Mouse (Mus musculus) lung, postnatal 25 days (tissue): ENCODE measurements around the gene Fosl1.
"Not testable (repeated sequence)": the region's sequence is repeated elsewhere in the genome, so short reads cannot be mapped to it uniquely, and the experiment has no call there.

ENCODE experiments used
- DNase-seq: peaks from one replicate; pipeline ENCODE4 v3.0.0; 2022; ENCODE audit warnings: low spot score

Fosl1 gene

DNA sequence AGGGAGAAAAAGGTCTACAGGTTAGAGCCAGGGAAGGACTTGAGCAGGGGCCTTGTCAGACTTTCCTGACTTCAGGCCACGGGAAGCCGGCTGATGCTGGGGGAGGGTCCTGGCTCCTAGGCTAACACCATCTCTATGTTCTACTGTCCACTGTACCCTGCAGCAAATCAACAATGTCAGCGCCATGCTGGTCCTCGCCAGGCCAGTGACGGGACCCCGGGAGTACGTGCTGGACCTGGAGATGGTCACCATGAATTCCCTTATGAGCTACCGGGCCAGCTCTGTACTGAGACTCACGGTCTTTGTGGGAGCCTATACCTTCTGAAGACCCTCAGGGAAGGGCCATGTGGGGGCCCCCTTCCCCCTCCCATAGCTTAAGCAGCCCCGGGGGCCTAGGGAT lies 34.1 kb downstream of the Fosl1 start:
- no peak for DNase-seq

DNA sequence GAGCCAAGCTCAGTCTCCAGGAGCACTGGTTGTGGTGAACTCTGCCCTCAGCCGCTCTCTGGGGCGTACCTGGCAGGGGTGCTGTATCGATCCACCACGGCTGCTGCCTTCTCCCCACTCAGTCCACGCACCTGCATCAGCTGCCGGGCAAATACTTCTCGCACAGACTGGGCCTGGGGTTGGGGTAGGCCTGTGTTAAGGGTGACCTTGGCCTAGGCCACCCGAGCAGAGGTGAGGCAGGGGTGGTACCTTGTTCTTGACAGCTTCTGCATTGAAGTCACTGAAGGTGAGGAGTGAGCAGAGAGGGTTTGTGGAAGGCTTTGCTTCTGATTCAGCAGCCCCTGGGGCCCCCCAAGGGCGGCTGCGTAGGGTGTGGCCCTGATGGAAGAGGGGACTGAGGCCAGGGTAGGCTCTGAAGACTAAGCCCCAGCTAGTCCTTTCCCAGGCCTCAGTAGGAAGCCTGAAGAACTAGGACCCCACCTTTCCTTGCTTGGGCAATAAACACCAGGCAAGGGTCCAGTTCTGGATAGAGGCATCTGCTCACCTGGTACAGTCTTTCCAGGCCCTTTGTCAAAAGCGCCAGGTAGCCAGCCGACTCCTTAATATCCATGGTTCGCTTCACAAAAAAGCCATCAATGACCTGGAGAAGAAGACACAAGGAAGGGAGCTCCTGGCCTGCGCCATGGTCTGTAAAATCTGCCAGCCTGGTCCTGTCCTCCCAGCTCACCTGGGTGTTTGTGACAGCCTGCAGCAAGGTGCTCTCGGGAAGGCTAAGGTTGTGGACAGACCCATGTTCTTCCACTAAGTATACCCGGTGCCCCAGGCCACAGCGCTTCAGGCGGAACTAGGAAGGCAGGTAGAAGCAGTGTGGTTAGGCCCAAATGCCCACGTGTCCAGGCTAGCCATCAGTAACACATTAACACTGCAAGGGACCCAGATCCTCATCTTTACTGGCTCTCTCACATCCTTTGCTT lies 36.3 kb downstream of the Fosl1 start:
- no peak for DNase-seq

- no peak for DNase-seq
These were observed 37.1 kb downstream of the Fosl1 start for GRCm38 (mm10) chr19:5484496-5484895.

DNA sequence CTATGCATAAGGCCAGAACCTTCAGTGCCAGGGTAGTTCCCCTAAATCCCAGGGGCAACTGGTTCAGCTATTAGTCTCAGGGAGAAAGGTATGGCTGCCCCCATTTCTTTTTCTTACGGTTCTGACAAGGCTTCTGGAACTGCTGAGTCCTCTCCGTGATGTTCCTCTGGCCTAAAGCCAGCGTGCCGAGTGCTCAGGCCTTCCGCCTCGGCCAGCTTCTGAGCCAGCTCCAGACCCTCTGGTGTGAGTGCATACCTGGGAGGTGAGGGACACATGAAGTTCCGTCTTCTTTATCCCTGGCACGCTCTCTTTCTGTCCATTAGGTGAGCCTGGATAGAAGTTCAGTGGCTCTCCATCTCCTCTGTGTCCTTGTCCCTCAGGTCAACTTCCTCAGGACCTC lies 38.0 kb downstream of the Fosl1 start:
- no peak for DNase-seq

DNA sequence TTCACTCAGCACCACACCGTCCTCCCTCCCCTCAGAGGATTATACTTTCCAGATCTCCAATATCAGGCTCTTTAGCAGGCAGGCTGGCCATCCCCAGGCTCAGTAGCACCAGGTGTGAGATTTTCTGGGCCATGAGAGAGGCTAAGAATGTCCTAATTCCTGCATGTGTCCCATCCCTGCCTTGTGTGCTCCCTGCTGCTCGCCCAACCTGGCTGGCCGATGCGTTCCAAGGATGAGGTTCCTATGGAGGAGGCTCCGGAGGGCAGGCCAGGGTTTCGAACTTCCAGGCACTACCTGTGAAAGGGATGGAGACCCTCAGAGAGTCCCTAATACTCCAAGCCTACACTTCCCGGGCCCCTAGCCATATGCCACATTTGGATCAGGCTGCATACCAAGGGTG lies 38.5 kb downstream of the Fosl1 start:
- no peak for DNase-seq

DNA sequence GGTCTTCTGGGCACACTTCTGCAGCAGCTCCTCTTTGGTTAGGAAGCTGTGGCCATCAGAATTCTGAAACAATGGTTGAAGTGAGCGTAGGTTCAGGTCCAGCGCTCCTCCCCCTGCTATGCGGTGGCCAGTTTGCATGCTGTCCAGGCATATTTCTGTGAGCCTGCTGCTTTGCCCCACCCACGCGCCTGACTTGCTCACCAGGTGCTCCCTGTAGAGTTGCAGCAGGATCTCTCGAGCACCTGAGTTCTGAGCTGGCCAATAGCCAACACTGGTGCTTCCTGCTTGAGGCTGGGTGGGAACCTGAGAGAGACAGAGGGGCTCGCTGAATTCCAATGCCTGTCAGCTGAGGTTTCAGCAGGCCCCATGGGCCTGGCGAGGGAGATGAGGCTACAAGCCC lies 38.9 kb downstream of the Fosl1 start:
- DNase-seq: peak; percentile 62

GRCm38 (mm10) chr19:5486771-5487170 lies 39.4 kb downstream of the Fosl1 start:
- DNase-seq: no peak

DNA sequence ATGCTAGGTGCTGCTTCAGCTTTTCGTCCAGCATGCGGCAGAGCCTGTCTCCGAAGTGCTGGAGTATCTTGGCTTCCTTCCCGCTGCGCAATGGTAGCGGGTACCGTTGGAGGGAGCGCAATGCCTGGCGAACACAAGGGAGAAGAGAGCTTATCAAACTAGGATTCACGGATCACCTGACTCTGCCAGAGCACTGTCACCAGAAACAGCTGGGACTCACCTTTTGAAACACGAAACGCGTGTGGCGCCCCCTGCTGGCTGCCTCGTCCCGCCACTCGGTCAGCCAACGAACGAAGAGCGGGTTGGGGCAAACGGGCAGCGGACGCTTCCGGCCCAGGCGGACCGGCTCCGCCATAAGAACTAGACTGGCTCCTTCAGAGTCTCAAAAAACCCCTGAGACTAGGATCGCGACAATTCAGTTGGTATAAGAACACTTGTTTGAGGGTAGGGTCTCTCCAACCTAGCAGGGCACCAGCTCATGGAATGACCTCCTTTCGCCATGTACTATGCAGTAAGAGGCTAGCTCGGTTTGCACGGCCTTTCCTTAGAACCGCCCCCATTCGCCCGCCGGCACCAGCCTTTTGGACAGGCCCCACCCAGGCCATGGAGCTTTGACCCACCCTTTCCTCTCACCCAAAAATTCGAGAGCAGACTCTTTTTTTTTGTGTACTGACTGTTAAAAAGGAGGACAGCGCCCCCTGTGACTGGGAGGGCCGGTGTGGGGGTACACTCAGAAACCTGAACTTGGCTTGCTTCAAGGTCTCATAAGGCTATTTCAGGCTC lies 40.6 kb downstream of the Fosl1 start, which contains the start of gene Mus81:
Mus81 (minus strand) TSS at position 635 of the 783 bp plus-strand sequence.
- peak; percentile 98 for DNase-seq

GRCm38 (mm10) chr19:5488878-5489571 lies 41.7 kb downstream of the Fosl1 start:
- peak; percentile 99 for DNase-seq

DNA sequence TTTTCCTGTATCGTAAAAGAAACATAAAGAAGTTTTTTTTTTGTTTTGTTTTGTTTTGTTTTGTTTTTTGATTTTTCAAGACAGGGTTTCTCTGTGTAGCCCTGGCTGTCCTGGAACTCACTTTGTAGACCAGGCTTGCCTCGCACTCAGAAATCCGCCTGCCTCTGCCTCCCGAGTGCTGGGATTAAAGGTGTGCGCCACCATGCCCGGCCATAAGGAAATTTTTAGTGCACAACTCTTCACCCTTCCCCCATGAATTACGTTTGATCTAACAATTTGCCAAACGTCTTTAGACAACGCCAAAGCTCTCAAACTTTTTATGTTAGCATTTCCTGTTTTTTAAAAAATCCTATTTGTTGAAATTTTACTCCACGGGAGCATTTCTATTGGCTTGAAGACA lies 42.4 kb downstream of the Fosl1 start:
- DNase-seq: not testable (repeated sequence)

DNA sequence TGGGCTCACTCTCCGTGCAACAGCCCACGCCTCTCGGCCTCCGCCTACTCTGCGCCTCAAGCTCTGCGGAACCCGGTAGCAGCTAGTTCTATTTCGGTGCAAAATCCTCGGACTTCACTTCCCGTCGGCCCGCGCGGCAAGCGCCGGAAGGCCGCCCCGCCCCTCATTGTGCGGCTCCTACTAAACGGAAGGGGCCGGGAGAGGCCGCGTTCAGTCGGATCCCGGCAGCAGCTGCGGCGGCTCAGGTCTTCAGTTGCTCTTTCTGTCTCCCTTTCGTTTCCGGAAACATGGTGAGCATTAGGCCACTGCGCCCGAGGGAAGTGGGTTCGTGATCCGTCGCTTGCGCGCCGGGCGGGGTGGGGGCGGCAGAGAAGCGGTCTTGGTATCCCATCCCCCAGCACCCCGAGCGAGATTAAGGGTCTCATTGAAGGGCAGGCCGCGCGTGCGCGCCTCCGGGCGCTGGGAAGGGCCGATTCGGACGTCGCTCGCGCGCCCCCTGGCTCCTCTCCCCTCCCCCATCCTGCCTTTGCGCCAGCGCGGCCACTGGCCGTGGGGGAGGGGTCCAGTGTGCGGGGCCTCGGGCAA lies 43.1 kb downstream of the Fosl1 start, which contains the start of gene Cfl1:
Cfl1 (plus strand) TSS at position 143 of the 585 bp plus-strand sequence.
- DNase-seq: peak; percentile 97

- peak; percentile 91 for DNase-seq
These were observed 43.8 kb downstream of the Fosl1 start for GRCm38 (mm10) chr19:5490898-5491708.

DNA sequence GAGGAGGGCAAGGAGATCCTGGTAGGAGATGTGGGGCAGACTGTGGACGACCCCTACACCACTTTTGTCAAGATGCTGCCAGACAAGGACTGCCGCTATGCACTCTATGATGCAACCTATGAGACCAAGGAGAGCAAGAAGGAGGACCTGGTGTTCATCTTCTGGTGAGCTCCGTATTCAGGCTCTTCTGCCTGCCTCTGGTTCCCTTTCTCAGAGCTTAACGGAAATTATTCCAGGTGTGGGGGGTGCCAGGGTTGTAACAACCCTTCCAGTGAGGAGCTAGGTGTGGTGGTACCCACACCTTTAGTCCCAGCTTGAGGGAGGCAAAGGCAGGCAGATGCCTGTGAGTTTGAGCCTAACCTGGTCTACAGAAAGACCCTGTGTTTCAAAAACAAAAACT lies 45.3 kb downstream of the Fosl1 start:
- DNase-seq: no peak

DNA sequence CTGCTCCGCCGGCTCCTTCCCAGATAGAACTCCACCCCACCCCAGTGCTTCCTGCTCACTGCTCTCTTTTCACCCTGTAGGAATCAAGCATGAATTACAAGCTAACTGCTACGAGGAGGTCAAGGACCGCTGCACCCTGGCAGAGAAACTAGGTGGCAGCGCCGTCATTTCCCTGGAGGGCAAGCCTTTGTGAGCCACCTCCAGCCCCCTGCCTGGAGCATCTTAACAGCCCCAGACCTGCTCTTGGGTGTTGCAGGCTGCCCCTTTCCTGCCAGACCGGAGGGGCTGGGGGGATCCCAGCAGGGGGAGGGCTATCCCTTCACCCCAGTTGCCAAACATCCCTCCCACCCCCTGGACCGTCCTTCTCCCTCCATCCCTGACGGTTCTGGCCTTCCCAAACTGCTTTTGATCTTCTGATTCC lies 46.0 kb downstream of the Fosl1 start:
- DNase-seq: not testable (repeated sequence)

GRCm38 (mm10) chr19:5494314-5494713 lies 47.0 kb downstream of the Fosl1 start:
- DNase-seq: no peak

- DNase-seq: no peak
These were observed 48.2 kb downstream of the Fosl1 start for GRCm38 (mm10) chr19:5495353-5496051.

GRCm38 (mm10) chr19:5496052-5496370 lies 48.7 kb downstream of the Fosl1 start:
- DNase-seq: no peak

DNA sequence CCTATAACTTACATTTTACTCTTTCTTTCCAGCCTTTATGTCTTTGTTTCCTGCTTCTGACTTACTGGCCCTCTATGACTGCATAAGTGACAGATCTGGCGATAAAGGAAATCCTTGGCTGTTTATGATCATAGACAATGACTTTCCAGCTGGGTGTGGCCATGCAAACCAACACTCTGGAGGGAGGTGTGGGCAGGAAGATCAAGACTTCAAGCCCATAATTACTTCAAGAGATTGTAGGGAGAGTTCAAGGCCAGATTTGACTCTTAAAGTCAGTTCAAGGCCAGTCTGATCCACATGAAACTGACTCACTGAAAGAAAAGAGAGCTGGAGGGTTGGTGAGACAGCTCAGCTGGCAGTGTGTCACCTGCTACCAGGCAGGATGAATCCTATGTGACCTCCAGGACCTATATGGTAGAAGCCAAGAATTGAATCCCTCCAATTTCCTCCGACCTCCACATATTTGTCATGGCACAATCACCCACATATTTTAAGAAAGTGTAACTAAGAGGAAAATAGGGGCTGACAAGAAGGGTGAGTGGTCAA lies 53.1 kb downstream of the Fosl1 start:
- DNase-seq: no peak

DNA sequence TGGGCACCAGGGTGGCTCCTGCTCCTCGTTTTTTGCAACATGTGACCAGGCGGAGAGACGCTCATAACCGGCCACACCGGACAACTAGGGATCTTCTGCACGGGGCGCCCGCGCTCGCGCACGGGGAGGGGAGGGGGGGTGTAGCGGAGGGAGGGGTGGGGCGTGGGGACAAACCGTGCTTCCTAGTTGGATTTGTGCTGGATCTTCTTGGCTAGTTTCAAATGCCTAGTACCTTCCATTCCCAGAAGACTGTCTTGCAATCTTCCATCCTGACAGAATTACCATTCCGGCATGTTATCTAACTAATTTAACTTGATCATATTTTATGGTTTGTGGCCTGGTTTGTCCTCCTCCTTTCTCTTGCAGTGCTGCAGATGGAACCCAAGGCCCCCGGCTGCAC lies 56.3 kb downstream of the Fosl1 start, which contains the start of gene 1700020D05Rik:
1700020D05Rik (minus strand) TSS at position 101 of the 400 bp plus-strand sequence.
- DNase-seq: no peak
